Mouse (Mus musculus): ENCODE results near the gene Skap2. TPM values are rescaled to one million over a fixed set of nuclear protein-coding genes. Genes with fewer than 3 reads are reported as not detected.

The Skap2 gene
- 127 and 171 TPM in 2 replicates for total RNA-seq (2017)

DNA sequence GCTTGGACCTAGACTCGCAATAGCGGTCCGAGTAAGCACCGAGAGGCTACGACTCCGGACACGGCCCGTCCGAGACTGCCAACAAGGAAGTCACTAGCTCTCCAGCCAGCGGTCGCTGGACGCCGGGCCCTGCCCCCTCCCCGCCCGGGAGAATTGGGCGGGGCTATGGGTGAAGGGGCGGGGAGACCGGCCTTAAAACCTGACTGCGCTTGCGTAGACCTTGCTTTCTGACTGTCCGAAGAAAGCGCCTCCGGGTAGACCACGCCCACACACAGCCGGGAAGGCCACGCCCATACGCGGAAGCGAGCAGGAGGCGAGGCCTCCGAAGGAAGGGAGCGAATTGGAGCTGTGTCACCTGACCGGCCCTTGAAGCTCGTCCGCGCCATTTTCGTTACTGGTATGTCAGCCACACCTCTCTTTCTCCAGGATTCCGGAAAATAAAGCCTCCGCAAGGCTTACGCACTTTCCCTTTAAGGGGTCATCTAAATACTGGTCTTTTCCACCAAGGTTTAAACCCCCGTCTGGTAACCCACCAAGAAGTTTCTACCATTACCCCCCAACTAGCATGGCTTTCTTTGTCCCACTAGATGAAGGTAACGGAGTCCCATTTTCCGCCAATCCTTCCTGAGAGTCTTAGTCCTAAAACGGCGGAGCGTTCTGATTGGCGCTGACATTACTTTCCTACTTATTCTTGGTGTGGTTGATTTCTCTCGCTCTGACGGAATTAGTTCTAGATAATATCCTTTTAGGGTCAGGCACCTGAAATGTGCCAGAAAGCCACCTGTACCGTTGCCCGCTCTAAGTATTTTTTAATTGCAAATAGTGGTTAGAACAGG is at the start of gene Skap2:
Gene Skap2 (minus strand): TSS at position 141 of the 836 bp plus-strand sequence.
- peak; percentile 94 for ATAC-seq (replicated peaks; ENCODE audit: low read depth, poor library complexity, severe bottlenecking)

DNA sequence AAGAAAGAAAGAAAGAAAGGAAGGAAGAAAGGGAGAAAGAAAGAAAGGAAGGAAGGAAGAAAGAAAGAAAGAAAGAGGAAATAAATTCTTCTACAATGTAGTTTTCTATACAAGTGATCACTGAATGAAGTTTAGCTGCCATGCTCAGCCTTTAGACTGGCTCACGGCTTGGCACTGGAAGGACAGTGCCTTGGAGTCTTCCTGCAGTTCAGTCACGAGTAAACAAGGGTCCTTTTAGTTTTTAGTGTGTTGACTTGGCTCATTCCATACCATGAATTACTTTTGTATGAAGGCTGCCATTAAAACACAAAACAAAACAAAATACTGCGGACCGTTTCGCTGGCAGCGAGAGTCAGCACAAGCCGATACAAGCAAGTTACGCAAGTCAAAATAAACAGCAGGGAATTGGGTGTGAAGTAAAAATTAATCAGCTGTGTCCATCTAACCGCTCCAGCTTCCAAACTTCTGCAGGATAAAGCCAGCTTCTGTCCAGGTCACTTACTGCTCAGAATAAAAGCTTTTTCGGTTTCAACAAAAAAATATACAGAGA is 46.6 kb upstream of the Skap2 start:
- ATAC-seq (replicated peaks; ENCODE audit: low read depth, poor library complexity, severe bottlenecking), result no peak

DNA sequence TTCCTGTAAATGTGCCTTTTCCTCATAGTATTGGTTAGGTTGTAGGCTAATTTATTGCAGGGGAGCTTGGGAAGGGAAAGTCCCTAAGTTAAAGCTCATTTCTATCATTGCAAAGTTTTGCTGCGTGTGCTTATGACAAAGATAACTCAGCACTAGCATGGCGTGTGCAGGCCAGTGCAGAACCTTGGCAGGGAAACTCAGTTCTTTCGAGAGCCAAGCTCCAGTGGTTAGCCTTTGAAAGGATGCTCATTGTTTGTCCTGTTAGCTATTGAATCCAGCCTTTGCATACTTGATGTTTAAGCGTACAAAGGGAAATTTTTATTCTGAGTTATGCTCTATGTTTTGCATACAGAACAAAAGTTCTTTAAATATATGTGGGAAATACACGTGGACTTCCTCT is 45.8 kb upstream of the Skap2 start:
- no peak for ATAC-seq (replicated peaks; ENCODE audit: low read depth, poor library complexity, severe bottlenecking)

DNA sequence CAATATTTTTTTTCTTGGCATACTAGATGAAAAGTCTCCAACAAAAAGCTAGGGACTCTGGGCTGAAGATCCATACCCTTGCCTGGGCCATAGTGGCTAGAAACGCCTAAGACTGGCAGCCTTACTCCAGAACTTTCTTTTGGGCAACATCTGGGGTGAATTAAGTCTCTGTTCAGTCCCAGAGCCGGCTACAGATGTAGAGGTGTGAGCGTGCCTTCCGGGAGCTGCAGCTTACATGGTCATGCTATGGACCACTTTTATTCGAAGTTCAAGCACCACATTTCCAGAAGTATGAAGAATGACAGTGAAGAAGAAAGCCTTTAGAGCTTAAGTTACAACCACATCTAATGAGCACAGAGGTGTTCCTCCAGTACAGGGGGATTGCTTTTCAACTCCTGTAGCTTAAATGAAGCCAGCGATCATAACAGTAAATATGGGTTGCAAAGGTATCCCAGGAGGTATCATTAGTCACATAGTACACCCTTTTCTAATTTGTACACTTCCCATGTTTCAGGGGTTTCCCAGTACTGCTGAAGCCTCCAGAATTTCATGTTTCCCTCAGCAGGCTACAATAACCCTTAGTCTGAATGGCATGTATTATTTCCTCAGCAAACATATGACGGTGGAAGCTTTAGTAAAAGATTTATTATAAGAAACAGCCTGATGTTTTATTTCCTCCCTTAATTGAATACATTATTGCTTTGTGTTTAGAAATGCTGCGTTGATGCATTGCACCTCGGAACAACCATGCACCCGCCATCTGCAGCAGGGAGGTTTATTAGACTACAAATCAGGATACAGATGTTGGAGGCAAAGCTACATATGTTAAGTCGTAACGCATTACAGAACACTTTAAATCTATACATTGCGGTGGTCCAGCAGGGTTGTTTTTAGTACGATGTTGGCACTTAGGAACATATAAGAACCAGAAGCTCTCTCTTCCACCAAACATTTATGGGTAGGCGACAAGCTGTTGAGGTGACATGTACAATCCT is 41.5 kb upstream of the Skap2 start:
- no peak for ATAC-seq (replicated peaks; ENCODE audit: low read depth, poor library complexity, severe bottlenecking)

DNA sequence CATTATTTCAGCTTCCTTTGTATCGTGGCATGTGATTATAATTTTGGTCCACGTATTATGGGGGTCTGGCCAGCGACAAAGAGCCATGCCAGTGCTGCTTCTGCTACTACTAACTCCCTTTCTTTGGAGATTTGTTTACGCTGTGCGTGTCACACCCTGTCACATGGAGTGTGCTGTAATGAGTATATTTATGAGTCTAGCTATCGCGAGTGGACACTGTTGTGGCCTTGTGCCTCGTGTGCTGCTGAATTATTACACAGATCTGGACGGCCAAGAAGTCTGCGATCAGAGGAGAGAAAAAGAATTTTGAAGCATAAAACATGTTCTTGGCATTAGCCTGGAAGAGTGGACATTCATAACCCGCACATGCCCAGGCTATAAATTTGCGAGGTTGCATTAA is 37.7 kb upstream of the Skap2 start:
- no peak for ATAC-seq (replicated peaks; ENCODE audit: low read depth, poor library complexity, severe bottlenecking)

DNA sequence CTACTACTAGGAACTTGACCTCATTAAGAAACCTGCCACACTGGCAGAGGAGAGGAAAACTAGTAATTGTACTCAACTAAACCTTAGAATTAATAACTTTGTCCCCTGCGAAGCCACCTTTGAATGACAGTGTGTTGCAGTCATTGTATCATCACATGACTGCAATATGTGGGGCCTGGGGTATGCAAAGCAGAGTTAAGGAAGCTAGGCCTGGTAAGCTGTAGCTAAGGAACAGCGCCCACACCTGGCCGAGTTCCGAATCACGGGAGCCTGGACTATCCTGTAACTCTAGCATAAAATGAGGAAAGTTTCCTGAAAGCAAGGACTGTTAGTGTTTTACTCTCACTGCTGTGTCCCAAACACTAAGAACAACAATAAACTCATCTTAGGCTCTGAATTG is 33.2 kb upstream of the Skap2 start:
- ATAC-seq (replicated peaks; ENCODE audit: low read depth, poor library complexity, severe bottlenecking), result peak; percentile 72

DNA sequence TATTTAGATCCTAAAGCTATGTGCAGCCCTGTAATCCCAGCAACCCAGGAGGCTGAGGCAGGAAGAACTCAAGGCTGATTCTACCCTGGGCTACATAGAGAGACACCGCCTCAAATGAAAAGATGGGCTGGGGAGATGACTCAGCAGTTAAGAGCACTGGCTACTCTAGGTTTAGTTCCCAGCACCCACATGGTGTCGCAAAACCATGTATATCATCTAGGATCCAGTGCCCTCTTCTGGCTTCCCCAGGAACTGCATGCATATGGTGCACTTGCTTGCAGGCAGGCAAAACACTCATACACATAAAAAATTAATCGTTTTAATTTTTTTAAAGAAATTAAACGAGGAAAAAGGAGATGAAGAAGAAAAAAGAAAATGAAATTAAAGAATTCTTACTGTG is 23.7 kb upstream of the Skap2 start:
- no peak for ATAC-seq (replicated peaks; ENCODE audit: low read depth, poor library complexity, severe bottlenecking)

DNA sequence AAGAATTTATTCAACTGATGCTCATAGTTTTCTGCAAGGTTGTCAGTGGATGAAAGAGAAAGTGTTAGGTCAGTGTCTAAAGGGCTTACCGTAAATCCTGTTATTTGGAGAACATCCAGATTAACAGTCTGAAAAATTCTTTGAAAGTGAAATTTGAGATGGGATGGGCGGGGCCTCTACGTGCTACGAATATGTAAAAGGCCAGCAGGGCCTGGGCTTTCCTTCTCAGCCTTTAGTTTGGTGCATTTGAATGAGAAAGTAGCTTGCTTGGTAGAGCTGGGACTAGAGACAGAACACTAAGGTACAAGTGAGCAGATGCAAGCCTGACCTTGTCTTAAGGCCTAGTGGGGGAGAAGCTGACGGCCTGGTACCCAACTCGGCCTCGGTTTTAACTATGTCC is 18.8 kb upstream of the Skap2 start:
- ATAC-seq (replicated peaks; ENCODE audit: low read depth, poor library complexity, severe bottlenecking), result no peak

DNA sequence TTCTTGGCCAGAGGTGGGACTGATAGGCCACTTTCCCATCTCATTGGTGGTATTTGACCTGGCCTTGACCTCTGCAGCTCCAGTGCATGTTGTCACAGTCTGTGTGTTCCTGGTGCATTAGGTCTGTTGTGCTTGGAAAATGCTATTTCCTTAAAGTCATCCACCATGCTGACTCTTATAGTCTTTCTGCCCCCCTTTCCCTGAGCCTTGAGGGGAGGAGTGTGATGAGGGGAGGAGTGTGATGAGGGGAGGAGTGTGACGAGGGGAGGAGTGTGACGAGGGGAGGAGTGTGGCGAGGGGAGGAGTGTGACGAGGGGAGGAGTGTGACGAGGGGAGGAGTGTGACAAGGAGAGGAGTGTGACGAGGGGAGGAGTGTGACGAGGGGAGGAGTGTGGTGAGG is 15.8 kb upstream of the Skap2 start:
- ATAC-seq (replicated peaks; ENCODE audit: low read depth, poor library complexity, severe bottlenecking), result no peak

DNA sequence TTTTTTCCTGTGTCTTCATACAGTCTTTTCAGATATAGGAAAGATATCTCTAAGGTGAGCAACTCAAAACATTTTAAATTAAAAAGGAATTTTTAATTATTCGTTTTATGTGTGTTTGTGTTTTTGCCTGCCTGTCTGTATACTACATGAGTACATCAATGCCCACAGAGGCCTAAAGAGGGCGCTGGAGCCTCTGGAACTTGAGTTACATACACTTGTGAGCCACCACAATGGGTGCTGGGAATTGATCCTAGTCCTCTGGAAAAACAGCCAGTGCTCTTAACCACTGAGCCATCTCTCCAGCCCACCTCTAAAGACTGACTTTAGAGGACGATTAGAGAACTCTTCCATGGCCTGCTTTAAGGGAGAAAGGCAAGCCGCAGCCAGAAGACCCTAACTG is 14.8 kb upstream of the Skap2 start:
- ATAC-seq (replicated peaks; ENCODE audit: low read depth, poor library complexity, severe bottlenecking), result no peak

DNA sequence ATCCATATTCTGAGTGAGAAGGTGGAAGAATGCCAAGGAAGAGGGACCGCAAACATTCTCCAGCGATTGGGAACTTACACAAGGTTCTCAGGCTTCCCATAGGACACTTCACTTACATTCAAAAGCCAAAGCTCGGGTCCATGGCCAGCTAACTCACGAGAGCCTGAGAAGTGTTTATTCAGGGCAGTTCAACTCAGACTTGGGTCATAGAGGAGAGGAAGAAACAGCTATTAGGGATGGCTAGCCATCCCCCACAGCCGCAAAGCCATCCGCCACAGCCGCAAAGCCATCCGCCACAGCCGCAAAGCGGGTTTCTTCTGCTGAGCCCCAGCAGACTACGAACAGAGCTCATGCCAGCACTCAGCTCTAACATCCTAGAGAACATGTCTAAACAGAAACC is 13.9 kb upstream of the Skap2 start:
- ATAC-seq (replicated peaks; ENCODE audit: low read depth, poor library complexity, severe bottlenecking), result no peak

DNA sequence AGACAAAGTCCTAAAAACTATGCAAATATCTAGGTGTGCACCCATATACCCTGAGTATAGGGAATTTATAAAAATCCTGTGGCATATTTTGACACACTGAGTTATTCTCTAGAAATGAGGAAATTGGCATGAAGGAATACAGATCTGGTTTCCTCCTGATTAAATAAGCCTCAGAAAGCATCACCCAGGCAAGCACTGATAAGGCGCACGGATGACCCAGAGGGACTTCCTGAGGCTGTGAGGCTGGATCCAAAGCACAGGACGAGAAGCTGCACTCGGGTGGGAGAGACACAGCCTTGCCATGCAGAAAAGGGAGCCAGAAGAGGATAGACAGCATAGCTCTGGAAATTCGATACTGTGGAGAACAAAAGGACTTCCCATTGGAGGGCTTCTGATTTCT is 12.4 kb upstream of the Skap2 start:
- ATAC-seq (replicated peaks; ENCODE audit: low read depth, poor library complexity, severe bottlenecking), result peak; percentile 73

DNA sequence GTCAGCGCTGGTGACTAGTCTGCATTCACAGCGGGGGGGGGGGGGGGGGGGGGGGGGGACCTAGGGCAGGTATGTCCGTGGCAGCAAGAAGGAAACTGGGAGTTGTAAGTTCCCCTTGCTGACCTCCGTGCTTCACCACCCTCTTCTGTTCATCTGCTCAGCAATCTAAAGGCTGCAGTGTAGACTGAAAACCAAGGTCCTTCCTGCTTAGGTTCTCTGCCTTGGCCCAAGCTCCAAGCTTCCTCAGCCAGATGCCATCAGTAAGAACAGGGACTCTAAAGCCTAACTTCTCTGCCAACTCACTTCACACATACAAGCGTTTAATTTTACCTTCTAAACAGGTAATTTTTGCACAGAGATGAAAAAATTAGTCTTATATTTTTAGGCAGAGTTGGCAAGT is 10.0 kb upstream of the Skap2 start:
- ATAC-seq (replicated peaks; ENCODE audit: low read depth, poor library complexity, severe bottlenecking), result peak; percentile 42; the same call in 1 of the 2 replicates

DNA sequence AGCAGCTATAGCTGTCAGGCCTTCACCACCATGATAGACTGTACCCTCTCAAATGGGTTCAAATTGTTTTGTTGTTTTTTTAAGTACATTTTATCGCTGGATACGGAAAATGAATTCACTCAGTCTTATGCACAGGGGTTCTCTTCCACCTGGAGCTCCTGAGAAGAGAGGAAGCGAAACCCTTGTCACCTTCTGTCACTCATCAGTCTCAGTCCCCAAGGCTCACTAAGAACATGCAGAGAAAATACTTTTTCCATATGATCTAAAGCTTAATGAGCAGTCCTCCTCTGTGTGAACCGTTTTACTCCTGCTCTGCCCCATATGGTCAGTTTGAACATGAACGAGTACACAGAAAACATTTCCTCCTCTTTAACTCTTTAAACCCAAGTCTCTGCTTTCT is 7.9 kb upstream of the Skap2 start:
- ATAC-seq (replicated peaks; ENCODE audit: low read depth, poor library complexity, severe bottlenecking), result no peak

DNA sequence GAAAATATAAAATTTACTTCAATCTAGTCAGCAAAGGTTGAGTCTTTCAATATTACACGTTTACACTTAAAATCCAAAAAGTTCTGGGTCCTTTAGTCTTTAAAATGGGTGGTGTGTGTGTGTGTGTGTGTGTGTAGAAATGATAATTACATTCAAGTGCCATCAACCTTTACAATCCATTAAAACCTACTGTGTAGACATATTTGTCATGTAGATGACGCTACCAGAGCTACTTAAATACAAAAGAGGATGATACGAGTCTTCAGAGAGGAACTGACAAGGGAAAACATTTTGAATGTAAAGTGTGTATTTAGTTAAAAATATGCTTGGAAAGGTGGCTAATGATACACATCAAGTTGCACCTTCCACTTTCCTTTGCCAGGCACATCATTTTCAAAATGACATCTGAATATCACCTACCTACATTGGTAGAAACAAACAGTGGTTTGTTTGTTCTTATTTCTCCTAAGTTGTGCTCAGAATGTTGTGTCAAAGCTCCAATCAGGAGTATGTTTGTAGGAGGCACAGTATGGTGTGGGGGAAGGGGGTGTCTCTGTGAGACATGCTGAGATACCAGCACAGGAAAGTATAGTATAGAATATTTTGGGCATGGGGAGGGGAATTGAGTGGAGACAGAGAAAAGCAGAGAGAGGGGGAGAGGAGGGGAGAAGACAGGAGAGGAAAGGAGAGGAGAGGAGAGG is 1.0 kb upstream of the Skap2 start:
- ATAC-seq (replicated peaks; ENCODE audit: low read depth, poor library complexity, severe bottlenecking), result no peak

DNA sequence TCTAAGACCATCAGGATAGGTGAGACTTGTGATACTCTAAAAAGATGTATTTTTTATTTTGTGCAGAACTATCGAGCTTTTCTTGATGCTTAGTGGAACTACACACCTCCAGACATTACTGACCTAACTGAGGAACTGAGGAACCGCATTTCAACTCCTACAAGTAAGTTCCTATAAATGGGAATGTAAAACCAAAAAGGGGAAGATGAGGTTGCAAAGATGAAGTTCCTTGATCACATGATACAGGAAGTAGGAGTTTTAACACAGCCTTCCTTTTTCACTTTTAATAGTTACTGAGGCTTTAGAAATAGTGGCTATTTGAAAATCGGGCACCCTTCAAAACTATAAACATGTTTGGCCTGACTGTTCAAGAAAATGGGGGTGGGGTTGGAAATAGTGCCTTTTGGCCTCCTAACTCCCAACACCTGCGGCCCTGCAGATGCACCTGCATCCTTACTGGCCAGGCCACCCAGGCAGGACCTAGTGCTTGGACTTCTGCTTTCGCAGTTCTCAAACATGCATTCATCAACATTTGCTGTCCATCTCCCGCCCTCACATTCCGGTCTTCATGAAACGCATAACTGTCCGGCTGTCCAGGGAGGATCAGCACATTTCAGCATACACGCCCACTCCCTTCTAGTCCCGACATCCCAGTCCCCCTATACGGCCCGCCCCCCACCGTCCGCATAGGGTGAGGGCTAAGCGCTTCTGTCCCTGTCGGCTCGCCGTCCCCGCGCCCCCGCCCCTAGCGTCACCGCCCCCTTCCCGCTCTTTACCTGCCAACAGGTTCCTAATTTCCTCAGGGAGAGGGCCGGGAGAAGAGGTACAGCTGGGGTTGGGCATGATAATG is 565 bp downstream of the Skap2 start:
- ATAC-seq (replicated peaks; ENCODE audit: low read depth, poor library complexity, severe bottlenecking), result peak; percentile 50

DNA sequence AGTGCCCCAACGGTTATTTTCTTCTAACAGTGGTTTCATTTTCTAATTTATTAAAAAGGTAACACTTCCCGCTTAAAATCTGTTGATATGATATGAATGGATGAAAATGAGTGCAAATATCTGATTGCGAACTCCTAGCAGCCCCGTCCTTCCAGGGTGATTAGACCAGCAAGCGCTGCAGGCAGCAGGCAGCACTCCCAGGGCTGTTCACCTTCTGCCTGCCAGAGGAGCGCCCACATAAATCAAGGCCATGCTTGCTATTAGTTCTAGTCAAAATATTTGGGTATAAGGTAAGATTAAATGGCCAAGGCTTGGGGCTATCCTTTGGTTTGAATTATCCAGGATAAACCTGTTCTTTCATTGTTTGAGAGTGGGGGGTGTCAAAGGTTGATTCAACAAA is 3.0 kb downstream of the Skap2 start:
- no peak for ATAC-seq (replicated peaks; ENCODE audit: low read depth, poor library complexity, severe bottlenecking)

DNA sequence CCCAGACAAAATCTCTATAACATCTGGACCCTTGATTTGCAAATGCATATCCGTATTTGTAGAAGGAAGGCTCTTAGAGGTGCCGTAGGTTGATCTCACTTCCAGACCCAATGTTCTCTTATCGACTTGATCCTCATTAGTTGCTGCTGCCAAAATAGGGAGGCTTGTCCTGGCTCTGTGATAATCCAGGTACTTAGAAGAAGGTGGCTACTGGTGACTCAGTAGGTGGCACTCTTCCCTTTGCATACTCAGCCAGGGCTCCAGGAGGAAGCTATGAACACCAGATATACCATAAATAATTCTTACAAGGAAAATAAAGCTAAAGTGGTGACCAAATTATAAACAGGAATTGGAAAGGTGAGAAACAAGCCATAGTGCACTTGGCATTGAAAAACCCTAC is 3.6 kb downstream of the Skap2 start:
- ATAC-seq (replicated peaks; ENCODE audit: low read depth, poor library complexity, severe bottlenecking), result no peak

DNA sequence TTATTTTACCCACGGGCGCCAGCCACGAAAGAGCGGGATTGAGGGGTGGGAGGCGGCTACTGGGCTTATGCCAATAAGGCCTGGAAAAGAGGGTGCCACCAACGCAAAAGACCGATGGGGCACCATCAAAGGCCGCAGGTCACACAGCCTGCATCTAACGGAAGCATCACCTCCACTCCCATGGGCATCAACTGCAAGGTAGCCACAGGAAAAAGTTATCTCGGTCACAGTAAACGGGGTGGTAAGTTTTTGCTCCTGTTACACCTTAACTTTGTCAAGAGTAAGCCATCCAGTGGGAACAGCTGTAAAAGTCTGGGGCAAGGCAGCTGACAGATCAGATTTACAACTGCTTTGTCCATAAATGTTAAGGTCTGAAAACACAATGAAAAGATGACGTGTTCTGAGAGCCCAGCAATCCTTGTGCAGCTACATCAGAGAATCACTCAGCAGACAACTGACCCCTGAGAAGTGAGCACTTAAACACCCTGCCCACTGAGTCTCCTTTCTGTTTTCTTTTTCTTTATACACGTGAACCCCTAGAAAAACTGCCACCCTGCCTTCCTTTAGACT is 5.6 kb downstream of the Skap2 start:
- no peak for ATAC-seq (replicated peaks; ENCODE audit: low read depth, poor library complexity, severe bottlenecking)
